Mouse (Mus musculus): Measurements from ENCODE around the gene Myo1a. TPM values are rescaled to one million over a fixed set of nuclear protein-coding genes. Genes with fewer than 3 reads are reported as not detected.
A peak's percentile ranks its signal among the peaks of the same experiment; 100 is the strongest.

Gene Myo1a
- total RNA-seq, 2 experiments from 2014 or later: 0.18 to 0.53 TPM

DNA sequence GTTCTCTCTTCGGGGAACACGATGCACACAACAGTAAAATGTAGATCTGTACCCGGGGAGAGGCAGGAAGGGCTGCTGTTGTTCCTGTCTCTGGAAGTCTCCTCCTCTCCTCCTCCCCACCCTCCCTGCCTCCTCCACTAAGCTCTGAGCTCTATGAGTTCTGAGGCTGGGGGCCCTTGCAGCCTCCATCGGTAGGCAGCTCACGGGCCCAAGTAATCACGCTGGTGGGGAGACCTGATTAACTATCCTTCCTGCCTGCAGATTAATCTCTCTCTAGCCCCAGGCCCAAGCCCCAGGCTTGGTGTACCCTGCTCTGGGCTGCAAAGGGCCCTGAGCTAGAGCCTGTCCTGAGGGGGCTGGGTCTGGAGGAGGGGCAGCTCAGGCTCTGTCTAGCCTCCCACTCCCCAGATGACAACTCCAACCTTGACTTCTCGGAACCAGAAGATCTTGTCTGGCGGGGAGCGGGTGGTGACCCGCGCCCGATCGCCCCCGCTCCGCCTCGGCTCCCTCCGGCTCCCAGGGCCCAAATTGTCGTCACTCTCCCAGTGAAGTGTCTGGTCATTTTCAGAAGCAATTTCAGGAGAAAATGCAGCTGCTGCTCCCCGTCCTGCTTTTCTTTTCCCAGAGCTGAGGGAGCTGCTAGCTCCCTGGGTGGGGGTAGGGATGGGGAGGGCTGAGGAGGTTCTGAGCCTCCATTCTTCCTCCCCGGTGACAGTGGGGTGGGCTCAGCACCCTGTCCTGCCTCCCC is 16.9 kb downstream of the Myo1a start:
- intact Hi-C loops (cut with DNase I; ENCODE audit: low total_unique reads): no loop called here
- no peak for DNase-seq

- no peak for DNase-seq
- intact Hi-C loops (cut with DNase I; ENCODE audit: low total_unique reads): no loop called here
Observed at GRCm38 (mm10) chr10:127724178-127724577, 19.2 kb downstream of the Myo1a start, which contains the start of gene Tac2. TSS of gene Tac2 (plus strand) at chr10:127724478.

DNA sequence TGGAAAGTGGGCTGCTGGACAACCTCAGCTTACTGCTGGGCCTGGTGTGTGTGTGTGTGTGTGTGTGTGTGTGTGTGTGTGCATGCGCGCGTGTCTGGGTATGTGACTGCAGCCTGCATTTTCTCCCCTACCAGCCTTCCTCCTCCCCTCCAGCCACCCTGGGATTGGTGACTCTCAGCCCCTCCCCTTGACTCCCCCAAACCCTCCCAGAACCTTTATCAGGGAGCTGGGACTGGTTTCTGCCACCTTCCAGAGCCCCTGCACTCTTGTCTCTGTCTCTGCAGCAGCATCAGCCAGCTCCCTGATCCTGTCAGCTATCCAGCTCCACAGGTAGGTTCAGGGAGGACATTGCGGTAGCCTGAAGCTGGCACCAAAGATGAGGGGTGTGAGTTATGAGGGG is 20.2 kb downstream of the Myo1a start:
- intact Hi-C loops (cut with DNase I; ENCODE audit: low total_unique reads): no loop called here
- no peak for DNase-seq

GRCm38 (mm10) chr10:127728437-127728836 is 23.5 kb downstream of the Myo1a start:
- DNase-seq: no peak
- intact Hi-C loops (cut with DNase I; ENCODE audit: low total_unique reads): no loop called here

- no peak for DNase-seq
- intact Hi-C loops (cut with DNase I; ENCODE audit: low total_unique reads): loop anchor here (5.0 to 10.0 kb wide), 2 partner anchors 33 to 86 kb away; partner anchors contain the start of gene Stat6
Observed at GRCm38 (mm10) chr10:127730285-127730932, 25.4 kb downstream of the Myo1a start.

DNA sequence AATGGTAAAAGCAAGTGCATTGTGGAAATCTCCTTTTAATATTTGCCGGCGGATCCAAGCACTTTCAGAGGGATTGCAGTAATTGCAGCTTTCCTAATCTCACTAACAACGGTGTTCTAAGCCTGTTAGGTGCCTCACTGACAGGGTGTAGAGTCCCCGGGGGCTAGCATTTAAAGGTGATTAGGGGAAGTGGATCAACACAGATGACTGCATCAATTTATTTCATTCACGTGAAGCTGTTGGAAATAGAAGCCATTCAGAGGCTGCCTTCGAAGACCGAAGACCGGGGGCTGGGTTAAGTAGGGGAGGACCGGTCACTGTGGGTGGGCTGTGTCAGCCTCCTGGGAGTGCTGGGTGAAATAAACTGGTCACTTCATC is 26.0 kb downstream of the Myo1a start:
- intact Hi-C loops (cut with DNase I; ENCODE audit: low total_unique reads): loop anchor here (5.0 to 10.0 kb wide), 2 partner anchors 34 to 86 kb away; partner anchors contain the start of gene Stat6
- no peak for DNase-seq

DNA sequence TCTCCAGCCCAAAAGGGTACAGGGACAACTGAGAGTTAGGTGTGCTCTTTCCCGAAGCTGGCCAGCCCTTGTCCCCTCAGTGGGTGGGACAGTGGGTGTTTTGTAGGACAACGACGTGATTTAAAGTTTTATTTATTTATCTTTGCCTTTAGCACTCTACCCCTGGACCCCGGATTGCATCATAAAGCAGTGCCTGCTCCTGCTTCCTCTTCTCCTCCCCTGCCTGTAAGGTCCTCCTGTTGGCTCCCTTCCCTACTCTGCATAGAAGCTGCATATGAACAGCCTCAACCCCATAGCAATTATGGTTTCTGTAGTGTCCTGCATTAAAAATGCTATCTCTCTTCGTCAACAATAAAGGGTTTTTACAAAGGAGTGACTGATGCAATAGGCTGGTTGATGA is 26.4 kb downstream of the Myo1a start:
- DNase-seq: no peak
- intact Hi-C loops (cut with DNase I; ENCODE audit: low total_unique reads): loop anchor here (5.0 to 10.0 kb wide), 2 partner anchors 34 to 87 kb away; partner anchors contain the start of gene Stat6

DNA sequence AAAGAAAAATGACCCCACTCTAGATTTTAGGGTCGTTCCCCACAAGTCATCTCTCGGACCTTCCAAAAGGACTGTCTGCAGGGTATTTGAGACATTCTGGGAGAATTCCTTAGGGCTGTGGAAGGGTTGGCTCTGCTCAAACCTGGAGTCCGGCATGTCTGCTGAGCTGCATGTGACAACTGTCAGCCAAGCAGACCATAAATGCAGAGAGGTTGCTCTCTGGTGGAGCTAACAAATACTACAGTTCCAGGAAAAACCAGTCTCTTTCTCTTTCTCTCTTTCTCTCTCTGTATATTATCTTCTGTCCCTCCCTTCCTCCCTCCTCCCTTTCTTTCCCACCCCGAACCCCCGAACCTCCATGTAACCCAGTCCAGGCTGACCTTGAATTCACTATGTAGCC is 29.5 kb downstream of the Myo1a start:
- DNase-seq: no peak
- intact Hi-C loops (cut with DNase I; ENCODE audit: low total_unique reads): loop anchor here (5.0 to 10.0 kb wide), 2 partner anchors 37 to 90 kb away; partner anchors contain the start of gene Stat6

DNA sequence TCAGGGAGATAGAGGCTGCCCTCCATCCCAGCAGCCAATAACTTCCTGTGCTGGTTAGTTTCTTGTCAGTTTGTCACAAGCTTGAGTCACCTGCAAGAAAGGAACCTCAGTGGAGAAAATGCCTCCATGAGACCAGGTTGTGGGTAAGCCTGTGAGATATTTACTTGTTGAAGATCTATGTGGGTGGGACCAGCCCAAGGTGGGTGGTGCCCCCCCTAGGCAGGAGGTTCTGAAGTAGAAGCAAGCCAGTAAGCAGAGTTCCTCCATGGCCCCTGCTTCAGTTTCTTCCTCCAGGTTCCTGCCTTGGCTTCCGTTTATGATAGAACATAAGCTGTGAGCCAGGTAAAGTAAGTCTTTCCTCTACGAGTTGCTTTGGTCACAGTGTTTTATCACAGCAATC is 31.3 kb downstream of the Myo1a start:
- intact Hi-C loops (cut with DNase I; ENCODE audit: low total_unique reads): loop anchor here (5.0 to 10.0 kb wide), 2 partner anchors 91 to 201 kb away; partner anchors contain the start of gene Stat6
- DNase-seq: no peak

DNA sequence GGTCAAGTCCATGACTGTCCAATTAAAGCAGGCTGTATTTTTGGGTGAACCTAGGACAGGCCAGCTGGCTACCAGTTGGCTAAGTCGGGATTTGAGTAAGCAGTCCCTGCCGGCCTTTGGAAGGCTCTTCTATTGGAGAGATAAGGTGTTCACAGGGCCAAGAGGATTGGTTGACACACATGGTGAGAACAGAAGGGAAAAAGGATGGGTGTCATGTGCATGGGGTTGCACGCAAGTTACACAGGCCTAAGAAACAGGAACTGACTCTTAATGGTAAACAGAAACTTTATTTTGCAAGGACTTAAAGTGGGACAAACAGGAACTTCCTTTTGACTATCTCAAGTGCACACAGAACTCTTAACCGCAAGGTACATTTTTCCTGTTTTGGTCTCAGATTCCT is 31.9 kb downstream of the Myo1a start:
- intact Hi-C loops (cut with DNase I; ENCODE audit: low total_unique reads): loop anchor here (5.0 to 10.0 kb wide), 2 partner anchors 92 to 200 kb away; partner anchors contain the start of gene Stat6

DNA sequence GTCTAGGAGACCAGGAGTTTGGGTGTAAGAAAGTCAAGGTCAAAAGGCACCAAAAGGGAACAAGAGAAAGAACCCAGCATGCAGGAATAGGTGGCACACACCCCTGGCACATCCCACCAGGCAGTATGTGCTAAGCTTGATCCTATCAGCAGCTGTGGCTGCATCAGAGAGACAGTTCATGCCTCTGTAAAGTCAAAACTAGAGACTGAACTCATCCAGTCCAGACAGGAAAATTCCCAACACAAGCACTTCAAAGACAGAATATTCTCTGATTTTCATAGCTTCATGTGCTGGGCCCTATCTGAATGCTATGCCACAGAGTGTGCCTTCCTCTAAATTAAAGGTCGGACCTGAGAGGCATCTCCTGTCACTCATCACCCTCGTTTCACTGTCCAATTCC is 32.6 kb downstream of the Myo1a start:
- intact Hi-C loops (cut with DNase I; ENCODE audit: low total_unique reads): loop anchor here (5.0 to 10.0 kb wide), 2 partner anchors 93 to 200 kb away; partner anchors contain the start of gene Stat6
- no peak for DNase-seq

More for the DNA sequence above, 31.9 kb downstream of the Myo1a start:
- no peak for DNase-seq

- DNase-seq: no peak
- intact Hi-C loops (cut with DNase I; ENCODE audit: low total_unique reads): loop anchor here (5.0 to 10.0 kb wide), 2 partner anchors 94 to 199 kb away; partner anchors contain the start of gene Stat6
Observed at GRCm38 (mm10) chr10:127738151-127738882, 33.3 kb downstream of the Myo1a start.

GRCm38 (mm10) chr10:127739083-127739660 is 34.2 kb downstream of the Myo1a start, which contains the start of gene Zbtb39:
TSS of gene Zbtb39 (plus strand) at chr10:127739538.
- intact Hi-C loops (cut with DNase I; ENCODE audit: low total_unique reads): loop anchor here (5.0 to 10.0 kb wide), 2 partner anchors 94 to 198 kb away; partner anchors contain the start of gene Stat6
- peak; percentile 86 for DNase-seq

DNA sequence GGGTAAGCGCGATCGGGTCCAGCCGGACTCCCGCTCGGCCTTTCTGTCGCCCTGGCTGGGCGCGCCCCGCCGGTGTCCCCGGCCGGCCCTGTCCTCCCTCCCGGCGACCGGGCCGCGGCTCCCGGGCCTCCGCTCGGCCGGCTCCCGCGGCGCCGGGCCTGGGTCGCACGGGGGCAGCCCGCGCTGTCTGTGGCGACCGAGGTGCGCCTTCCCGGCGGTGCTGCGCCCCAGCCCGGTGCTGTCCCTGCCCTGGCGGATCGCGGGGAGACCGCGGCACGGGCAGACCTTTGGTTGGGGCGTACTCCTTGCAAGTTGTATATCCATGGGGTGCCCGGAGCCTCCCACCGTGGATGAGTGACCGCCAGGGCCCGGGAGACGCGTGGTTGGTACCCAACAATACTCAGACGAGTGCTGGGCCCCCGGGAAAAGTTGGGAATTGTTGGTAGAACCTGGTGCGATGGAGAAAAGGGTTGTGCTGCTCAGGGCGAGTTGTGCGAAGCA is 34.7 kb downstream of the Myo1a start:
- intact Hi-C loops (cut with DNase I; ENCODE audit: low total_unique reads): loop anchor here (5.0 to 10.0 kb wide), 2 partner anchors 95 to 198 kb away; partner anchors contain the start of gene Stat6
- no peak for DNase-seq

DNA sequence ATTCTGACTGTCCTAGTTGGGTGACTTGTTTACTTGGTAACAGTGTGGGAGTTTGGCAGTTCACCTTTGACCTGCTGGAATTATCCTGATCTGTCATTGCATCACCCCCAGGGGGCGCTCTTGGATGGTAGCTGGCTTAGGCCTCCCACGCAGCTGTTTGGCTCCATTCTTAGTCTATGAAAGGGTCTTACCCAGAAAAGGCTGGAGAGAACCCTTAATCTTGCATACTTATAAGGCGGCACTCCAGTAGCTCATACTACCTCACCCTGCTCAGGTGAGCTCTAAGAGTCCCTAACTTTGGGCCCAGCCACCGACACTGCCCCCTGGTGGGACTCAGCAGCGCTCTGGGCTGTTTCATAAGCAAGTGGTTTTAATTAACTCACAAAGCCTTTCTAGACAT is 39.7 kb downstream of the Myo1a start:
- intact Hi-C loops (cut with DNase I; ENCODE audit: low total_unique reads): loop anchor here (5.0 kb wide), 1 partner anchor 188 kb away; no protein-coding TSS in a partner anchor

GRCm38 (mm10) chr10:127745886-127746285 is 40.9 kb downstream of the Myo1a start:
- intact Hi-C loops (cut with DNase I; ENCODE audit: low total_unique reads): loop anchor here (5.0 kb wide), 1 partner anchor 186 kb away; no protein-coding TSS in a partner anchor
- DNase-seq: no peak

More for the DNA sequence above, 39.7 kb downstream of the Myo1a start:
- peak; percentile 42 for DNase-seq

DNA sequence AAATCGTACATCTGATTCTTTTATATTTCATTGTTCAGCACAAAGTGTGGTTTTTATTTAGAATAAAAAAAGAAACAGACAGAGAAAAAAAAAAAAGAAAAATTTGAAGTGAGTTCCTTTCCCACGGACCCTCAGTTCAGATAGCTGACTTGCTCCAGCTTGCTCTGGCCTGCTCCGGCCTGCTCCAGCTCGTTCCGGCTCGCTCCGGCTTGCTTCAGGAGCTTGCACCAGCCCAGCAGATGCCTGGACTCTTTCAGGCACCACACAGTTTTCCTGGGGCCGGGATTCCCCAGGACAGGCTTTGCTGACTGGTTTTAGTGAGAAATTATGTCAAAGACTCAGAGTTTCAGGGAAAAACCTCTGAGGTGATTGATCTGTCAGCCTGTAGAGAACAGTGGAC is 42.3 kb downstream of the Myo1a start:
- intact Hi-C loops (cut with DNase I; ENCODE audit: low total_unique reads): loop anchor here (5.0 kb wide), 1 partner anchor 185 kb away; no protein-coding TSS in a partner anchor
- no peak for DNase-seq

- no peak for DNase-seq
- intact Hi-C loops (cut with DNase I; ENCODE audit: low total_unique reads): loop anchor here (5.0 kb wide), 1 partner anchor 183 kb away; no protein-coding TSS in a partner anchor
Observed at GRCm38 (mm10) chr10:127748847-127749612, 44.1 kb downstream of the Myo1a start.

Data from gastrocnemius, postnatal 14 days (tissue).